Mouse (Mus musculus): ENCODE results near the gene Ice2.
A peak's percentile ranks its signal among the peaks of the same experiment; 100 is the strongest.

The Ice2 gene

GRCm38 (mm10) chr9:69404671-69405070 lies 7.0 kb downstream of the Ice2 start:
- no peak for DNase-seq (ENCODE audit: extremely low spot score)

DNA sequence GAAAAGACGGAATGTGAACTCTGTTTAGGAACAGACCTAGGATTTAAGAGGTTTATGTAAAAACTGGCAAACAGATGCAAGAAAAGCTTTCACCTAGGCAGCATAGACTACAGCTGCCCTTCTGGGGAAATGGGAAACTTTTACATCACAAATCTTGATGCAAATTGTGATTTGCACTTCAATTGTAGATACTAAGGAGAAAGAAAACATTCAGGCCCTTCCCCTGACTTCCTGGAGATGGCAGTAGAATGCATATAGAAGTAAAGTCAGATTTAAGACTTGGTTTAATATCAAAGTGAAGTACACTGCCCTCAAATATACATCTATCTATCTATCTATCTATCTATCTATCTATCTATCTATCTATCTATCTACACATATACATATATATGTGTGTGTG lies 21.8 kb downstream of the Ice2 start:
- no peak for DNase-seq (ENCODE audit: extremely low spot score)

DNA sequence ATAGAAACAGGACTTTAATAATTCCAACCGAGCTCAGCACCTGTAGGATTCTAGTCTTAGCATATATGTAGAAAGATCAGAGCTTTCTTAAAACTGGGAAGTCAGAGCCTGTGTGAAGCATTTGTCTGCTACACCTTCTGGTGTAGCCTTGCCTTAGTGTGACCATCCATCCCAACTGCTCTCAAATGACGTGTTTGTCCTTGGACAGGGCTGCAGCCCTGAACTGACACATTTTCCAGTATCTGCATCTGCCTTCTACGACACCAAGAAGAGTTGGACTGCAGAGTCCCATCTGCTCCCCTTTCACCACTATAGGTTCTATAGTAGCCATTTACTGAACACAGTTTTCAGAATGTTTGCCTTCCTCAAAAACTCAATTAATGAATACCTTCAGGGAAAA lies 32.8 kb downstream of the Ice2 start:
- no peak for DNase-seq (ENCODE audit: extremely low spot score)

DNA sequence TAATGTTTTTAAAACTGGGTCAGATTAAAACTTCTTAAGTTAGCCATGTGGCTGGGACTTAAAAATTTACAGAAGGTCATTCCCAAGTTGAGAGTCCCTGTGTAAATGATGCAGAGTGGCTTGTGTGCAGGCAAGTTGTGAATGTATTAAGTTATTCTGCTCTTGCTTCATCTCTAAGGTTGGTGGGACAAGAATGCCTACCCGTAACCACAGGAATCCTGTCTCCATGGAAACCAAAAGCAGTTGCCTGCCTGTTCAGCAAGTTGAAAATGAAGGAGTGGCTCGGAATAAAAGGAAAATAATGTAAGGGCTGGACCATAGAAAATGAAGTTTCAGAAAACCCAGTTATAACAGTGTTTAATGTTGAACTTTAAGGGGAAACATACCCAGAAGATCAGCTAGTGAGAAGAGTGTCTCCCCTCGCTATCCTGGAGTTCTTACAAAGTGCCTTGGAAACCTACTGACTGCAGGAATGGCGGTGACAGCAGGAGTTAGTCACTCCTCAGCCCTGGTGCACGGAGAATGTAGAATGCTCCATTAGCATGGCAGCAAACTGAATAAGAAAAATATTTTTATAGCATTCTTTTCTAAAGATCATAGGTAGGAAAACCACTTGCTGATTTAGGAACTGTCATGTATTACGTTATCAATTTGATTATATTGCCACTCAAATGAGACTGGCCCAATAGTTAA lies 34.3 kb downstream of the Ice2 start:
- peak; percentile 40 for DNase-seq (ENCODE audit: extremely low spot score)

DNA sequence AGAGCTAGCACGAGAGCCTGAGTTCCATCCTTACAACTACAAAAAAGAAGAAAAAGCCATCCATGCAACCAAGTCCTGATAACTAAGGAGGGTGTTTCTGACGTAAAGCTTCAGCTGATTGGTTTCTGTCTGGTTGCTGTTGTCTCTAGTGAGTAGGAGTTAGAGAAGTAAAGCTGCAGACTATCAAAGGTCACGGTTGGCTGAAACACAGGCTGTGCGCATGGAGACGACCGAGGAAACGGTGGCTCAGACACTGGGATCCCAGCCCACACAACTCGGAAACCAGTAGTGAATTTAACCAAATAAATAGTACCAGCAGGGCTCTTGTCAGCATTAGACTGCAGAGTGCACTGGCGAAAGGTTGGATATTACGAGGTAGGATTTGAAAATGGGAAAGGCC lies 37.5 kb downstream of the Ice2 start:
- no peak for DNase-seq (ENCODE audit: extremely low spot score)

DNA sequence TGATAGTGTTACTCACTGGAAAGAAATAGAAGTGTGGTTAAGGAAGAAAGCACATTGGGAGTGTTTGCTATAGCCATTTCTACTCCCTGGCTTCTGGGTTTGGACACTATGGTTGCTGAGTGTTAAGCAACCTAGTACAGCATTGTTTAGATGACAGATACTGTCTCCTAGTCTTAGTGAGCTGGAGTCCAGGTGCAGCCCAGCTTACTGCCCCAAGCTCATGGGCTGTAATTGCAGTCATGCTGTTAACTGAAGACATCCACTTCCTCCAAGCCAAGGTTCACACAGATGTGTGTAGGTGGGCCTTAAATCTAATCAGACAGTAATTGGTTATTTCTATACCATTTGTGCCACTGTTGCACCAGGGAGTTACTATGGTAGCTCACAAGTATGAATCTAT lies 38.0 kb downstream of the Ice2 start:
- DNase-seq (ENCODE audit: extremely low spot score): no peak

GRCm38 (mm10) chr9:69439805-69440357 lies 42.2 kb downstream of the Ice2 start:
- no peak for DNase-seq (ENCODE audit: extremely low spot score)

DNA sequence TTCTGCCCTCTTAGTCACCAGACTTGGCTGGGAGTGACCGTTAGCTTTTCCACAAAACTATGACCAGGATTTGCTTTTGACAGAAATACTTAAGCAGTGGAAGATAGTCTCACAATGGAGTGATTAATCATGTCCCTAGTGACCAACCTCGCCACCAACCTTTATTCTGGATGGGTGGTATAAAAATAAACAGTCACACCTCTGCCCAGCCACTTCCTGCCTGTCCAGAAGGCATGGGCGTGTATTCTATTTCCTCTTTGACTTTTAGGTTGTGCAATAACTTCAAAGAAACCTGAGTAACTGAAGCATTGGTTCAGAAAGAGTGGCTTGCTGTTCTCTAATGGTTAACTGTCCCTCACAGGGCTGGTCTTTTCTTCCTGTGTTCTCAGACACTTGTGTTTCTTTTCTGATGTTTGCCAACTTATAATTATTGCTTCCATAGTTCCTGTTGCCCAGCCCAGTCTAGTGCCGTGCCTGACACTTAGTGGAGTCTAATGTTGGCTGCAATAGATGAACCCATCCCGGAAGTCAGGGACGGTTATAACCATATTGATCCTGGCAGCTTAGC lies 44.8 kb downstream of the Ice2 start:
- DNase-seq (ENCODE audit: extremely low spot score): no peak

DNA sequence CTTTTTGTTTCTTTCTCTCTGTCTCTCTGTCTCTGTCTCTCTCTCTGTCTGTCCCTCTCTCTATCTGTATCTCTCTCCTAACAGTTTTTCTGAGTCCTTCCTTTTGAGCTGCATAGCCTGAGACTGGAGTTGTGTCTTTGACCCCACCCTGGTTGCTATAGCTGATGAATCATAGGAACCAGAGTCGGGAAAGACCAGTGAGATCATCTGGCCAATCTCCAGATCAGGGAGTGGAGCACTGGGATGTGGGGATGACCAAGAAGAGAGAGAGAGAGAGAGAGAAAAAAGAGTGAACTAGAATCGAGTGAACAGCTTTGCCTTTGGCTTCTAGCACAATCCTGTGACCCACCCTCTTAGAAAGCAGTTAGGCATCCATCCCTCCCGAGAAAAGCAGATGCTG lies 45.5 kb downstream of the Ice2 start:
- no peak for DNase-seq (ENCODE audit: extremely low spot score)

- no peak for DNase-seq (ENCODE audit: extremely low spot score)
Observed at GRCm38 (mm10) chr9:69448801-69449200, 51.1 kb downstream of the Ice2 start.

- DNase-seq (ENCODE audit: extremely low spot score): no peak
Observed at GRCm38 (mm10) chr9:69450636-69451035, 52.9 kb downstream of the Ice2 start.

DNA sequence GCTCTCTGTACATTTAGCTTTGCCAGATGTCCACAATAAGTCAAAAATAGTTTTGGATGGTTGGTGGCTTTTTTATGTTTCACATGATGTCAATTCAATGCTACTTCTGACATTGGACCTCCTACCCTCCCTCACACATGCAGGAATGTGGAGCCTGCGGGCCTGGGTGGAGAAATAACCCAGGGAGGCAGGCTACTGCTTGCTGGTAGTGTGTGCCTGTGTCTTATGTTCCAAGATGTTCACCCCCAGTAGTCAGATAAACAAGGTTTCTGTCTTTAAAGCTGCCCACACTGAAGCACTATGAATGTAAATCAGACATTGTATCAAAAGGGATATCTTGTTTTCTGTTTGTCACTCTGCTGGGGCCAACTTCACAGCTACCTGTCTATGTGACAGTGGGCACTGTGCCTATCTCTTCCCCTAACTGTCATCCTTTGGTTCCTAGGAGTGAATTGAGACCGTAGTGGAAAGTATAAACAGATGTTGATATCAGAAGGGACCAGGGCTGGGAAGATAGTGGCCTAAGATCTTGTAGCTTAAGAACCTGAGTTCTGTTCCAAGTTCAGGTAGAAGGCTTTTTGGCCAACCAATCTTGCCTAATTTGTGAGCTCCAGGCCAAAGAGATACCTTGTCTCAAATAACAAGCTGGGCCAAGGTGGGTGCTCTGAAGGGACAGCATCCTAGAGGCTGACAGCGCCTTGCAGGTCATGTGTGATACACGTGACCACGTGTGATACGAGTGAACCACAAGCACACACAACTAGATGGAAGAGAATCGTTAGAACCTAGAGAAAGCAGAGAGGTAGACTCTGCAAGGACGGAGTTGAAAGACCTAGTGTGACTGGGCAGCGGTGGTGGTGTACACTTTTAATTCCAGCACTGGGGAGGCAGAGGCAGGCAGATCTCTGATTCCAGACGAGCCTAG lies 54.4 kb downstream of the Ice2 start:
- DNase-seq (ENCODE audit: extremely low spot score): no peak

DNA sequence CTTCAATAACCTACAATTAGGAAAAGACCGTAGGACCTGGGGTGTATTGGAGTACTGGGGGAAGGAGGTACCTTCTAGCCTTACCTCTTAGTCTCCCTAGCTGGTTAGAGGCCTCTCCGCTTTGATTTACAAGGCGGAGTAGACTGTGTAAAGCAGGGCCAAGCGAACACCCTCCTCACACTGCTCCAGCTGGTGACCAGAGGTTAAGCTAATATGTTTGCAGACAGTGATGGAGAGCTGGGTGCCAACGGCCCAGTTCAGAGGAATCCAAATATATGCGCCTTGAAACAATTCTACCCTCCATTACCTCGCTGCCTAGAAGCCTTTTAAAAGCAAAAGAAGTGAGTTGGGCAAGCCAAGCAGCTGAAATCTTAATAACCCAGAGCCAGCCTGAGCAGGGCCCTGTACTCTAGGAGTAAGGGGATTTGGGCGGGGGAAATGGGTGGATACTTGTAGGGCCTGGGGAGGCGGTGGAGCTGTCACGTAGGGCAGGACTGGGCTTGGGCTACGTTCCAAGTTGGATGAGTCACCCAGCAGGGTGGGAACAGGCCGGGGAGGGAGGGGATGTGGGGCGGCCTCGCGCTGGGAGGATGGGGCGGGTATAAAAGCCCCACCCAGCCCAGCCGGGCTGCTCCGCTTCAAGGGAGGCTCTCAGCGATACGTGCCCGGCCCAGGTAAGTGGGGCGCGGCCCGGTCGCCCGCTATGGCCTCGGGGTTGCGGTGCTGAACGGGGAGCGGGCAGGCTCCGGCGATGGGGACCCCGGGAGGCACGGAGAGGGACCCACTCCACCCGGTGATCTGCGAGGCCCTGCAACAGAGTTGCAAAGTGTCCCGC lies 55.6 kb downstream of the Ice2 start, which contains the start of gene Anxa2:
TSS of gene Anxa2 (plus strand) at position 555 of the 835 bp plus-strand sequence.
- peak; percentile 61 for DNase-seq (ENCODE audit: extremely low spot score)

DNA sequence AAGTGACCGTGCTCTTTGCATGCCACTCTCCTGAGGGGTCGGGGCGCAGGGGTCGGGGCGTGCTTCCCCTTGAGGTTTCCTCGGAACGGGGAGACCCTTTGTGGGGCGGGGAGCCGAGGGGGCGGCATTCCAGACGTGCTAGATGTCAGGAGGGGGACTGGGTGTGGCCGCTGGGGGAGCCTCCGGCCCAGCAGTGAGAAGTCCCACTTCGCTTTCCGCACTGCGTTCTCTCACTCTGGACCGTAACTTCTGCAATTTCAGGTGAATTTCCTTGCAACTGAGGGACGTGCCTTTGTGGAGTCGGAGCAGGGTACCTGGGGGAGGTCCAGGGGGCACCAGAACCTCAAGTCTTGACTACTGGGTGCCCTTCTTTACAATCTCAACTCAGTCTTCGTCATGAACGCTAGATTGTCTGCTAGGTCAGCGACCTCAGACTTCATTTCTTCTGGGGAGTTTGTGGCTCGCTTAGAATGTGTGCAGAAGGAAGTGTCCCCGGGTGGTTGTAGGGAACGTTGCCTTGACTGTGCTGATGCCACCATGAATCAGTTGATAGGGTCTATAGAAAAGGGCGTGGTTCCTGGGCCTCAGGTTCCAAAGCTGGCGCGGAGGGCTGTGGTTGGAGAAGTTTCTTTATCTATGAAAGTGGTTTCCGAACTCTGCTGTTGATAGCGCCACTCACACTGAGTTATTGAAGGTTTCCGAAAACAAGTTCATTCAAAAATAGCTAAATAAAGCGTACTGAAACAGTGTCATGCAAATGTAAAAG lies 56.4 kb downstream of the Ice2 start:
- peak; percentile 47 for DNase-seq (ENCODE audit: extremely low spot score)

- no peak for DNase-seq (ENCODE audit: extremely low spot score)
Observed at GRCm38 (mm10) chr9:69454691-69455090, 57.0 kb downstream of the Ice2 start.

- no peak for DNase-seq (ENCODE audit: extremely low spot score)
Observed at GRCm38 (mm10) chr9:69455391-69455790, 57.7 kb downstream of the Ice2 start.

- DNase-seq (ENCODE audit: extremely low spot score): no peak
Observed at GRCm38 (mm10) chr9:69456406-69457075, 58.8 kb downstream of the Ice2 start.

GRCm38 (mm10) chr9:69457143-69457542 lies 59.4 kb downstream of the Ice2 start:
- DNase-seq (ENCODE audit: extremely low spot score): no peak

GRCm38 (mm10) chr9:69457747-69458625 lies 60.3 kb downstream of the Ice2 start:
- no peak for DNase-seq (ENCODE audit: extremely low spot score)

All from embryo, embryonic 9.5 days (tissue).